Mouse (Mus musculus) forebrain, embryonic 12.5 days (tissue): Measurements from ENCODE around the gene Me1. TPM values are rescaled to one million over a fixed set of nuclear protein-coding genes. Genes with fewer than 3 reads are reported as not detected.

ENCODE experiments used
- ATAC-seq: fragments of 200-750 bp; cut with Nextera tagmentation; 2 replicates; pipeline ENCODE4 v1.8.0; 2017; ENCODE audit warnings: moderate TSS enrichment; ENCODE audit not compliant: low FRiP score
- H3K27ac ChIP-seq: fragments of 300-500 bp; sonication (generic); 2 replicates; pipeline ENCODE4 v1.5.1; 2016; ENCODE audit warnings: mild to moderate bottlenecking
- H3K27me3 ChIP-seq: fragments of 300-500 bp; sonication (generic); 2 replicates; pipeline ENCODE4 v1.6.1; 2016; ENCODE audit warnings: mild to moderate bottlenecking
- H3K36me3 ChIP-seq: fragments of 300-500 bp; sonication (generic); replicated peaks from 2 replicates; pipeline ENCODE4 v1.6.1; 2016; ENCODE audit warnings: mild to moderate bottlenecking
- H3K4me1 ChIP-seq: fragments of 300-500 bp; sonication (generic); 2 replicates; pipeline ENCODE4 v1.6.1; 2016
- H3K4me2 ChIP-seq: fragments of 300-500 bp; sonication (generic); 2 replicates; pipeline ENCODE4 v1.6.1; 2016; ENCODE audit warnings: mild to moderate bottlenecking, moderate library complexity
- H3K4me3 ChIP-seq: fragments of 300-500 bp; sonication (generic); replicated peaks from 2 replicates; pipeline ENCODE4 v1.5.1; 2016; ENCODE audit warnings: mild to moderate bottlenecking
- H3K9ac ChIP-seq: fragments of 300-500 bp; sonication (generic); 2 replicates; pipeline ENCODE4 v1.6.1; 2016; ENCODE audit warnings: mild to moderate bottlenecking
- H3K9me3 ChIP-seq: fragments of 300-500 bp; sonication (generic); 2 replicates; pipeline ENCODE4 v1.6.1; 2016
- WGBS: fragments of 180-500 bp; shearing (Covaris S2); methylation state at CpG from one replicate; pipeline ENCODE4 v1.1.7; 2016; 5-methylcytosine and 5-hydroxymethylcytosine counted together
- polyA plus RNA-seq: library from polyadenylated mRNA; unstranded; fragments of >200 nt; fragmentation: Nextera tagmentation; extraction: Ambion mirVana; gene quantifications from 2 replicates; pipeline ENCODE4 v1.2.1, GENCODE M21; 2016

Gene Me1
- polyA plus RNA-seq, 1 experiment from 2014 or later, result 11.6 TPM

DNA sequence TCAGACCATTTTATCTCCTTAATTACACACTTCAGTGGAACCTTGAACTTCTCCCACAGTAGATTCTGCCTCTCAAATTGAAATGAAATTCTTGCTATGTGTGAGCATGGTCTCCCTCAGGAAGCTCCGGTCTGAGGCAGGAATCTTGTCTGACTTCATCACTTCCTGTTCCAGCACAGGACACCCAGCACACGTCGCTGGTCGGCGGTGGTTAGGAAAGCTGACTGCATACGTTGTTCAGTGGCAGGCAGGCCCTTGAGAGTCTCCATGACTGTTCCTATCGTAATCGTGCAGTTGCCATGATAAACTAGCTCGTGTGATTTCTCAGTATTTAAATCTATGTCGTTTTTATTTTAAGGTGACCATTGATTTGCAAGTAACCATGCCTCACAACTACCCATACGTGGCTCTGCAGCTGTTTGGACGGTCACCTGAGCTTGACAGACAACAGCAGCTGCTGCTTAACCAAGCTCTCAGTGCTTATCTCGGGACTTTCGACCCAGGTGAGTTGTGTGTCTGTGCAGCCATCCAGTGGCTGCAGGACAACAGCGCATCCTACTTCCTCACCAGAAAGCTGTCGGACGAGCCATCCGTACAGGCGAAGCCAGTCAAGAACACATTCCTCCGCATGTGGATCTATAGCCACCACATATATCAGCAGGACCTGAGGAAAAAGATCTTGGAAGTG is 122.0 kb downstream of the Me1 start:
- H3K4me1 ChIP-seq, result peaks cover 22% of the 10 kb centered on the region
- no peak overlapping the region for H3K4me3 ChIP-seq
- H3K27ac ChIP-seq, result no peak overlapping the region
- H3K4me2 ChIP-seq, result no peak overlapping the region
- WGBS, result 89% methylated on average over 20 of the region's 20 CpGs
- H3K36me3 ChIP-seq, result peaks cover 3% of the 10 kb centered on the region
- no peak overlapping the region for H3K9ac ChIP-seq
- no peak for ATAC-seq
- H3K27me3 ChIP-seq, result no peaks in the 10 kb centered on the region
- no peaks in the 10 kb centered on the region for H3K9me3 ChIP-seq

DNA sequence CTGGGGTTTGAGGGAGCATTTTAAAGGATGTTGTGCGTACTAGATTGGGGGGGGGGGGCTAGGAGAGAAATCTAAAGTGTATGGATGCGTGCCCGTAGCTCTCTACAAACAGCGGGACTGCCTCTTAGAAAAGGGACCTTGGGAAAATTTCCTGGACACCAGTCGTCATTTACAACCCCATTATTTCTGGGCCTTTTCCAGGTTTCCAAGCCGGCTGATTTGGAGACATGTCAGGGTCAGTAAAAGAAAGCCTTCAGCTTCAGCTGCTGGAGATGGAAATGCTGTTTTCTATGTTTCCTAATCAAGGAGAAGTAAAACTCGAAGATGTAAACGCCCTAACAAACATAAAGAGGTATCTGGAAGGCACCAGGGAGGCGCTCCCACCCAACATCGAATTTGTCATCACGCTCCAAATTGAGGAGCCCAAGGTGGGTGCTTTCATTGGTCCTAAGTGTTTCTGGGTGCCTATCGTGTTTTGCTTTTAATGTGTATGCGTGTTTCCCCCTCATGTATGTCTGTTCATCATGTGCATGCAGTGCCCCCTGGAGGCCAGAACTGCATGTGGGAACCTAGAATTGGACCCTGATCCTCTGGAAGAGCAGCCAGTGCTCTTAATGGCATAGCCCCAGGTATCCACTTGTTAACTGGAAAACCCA is 123.0 kb downstream of the Me1 start:
- no peaks in the 10 kb centered on the region for H3K27me3 ChIP-seq
- H3K9me3 ChIP-seq, result no peaks in the 10 kb centered on the region
- peak overlapping the region; percentile 74 for H3K4me3 ChIP-seq
- H3K9ac ChIP-seq, result peak overlapping the region; percentile 66
- peaks cover 12% of the 10 kb centered on the region for H3K36me3 ChIP-seq
- H3K4me2 ChIP-seq, result peak overlapping the region; percentile 94
- WGBS, result 9% methylated on average over 13 of the region's 13 CpGs
- H3K27ac ChIP-seq, result no peak overlapping the region
- peaks cover 22% of the 10 kb centered on the region for H3K4me1 ChIP-seq
- ATAC-seq, result no peak; the same call in 1 of the 2 replicates

DNA sequence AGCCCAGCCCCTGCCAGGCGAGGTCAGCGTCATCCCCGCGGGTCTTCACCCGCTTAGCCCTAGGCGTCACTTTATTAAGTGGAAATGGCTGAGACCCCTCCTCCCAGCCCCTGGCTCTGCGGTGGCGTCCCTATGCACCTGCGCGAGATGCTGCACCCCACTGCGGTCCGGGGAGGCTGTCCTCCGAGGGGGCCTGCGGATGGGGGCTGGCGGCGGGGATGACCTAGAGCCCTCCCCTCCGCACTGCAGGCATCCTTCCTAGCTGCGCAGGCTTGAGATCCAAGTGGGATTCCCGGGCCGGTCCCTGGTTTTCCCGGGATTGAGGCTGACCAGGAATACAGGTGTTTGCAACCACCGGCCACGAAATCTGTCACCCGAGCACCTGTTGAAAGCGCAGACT is 123.6 kb downstream of the Me1 start:
- under 1% methylated on average over 25 of the region's 25 CpGs for WGBS
- no peak for ATAC-seq
- Histone ChIP-seq H3K9me3 (no peaks in the 10 kb centered on the region), H3K27ac (no peak overlapping the region), H3K36me3 (peaks cover 12% of the 10 kb centered on the region), H3K4me2 (peak overlapping the region; percentile 94), H3K4me1 (peaks cover 22% of the 10 kb centered on the region), H3K9ac (peak overlapping the region; percentile 66), H3K4me3 (peak overlapping the region; percentile 74), H3K27me3 (no peaks in the 10 kb centered on the region)

DNA sequence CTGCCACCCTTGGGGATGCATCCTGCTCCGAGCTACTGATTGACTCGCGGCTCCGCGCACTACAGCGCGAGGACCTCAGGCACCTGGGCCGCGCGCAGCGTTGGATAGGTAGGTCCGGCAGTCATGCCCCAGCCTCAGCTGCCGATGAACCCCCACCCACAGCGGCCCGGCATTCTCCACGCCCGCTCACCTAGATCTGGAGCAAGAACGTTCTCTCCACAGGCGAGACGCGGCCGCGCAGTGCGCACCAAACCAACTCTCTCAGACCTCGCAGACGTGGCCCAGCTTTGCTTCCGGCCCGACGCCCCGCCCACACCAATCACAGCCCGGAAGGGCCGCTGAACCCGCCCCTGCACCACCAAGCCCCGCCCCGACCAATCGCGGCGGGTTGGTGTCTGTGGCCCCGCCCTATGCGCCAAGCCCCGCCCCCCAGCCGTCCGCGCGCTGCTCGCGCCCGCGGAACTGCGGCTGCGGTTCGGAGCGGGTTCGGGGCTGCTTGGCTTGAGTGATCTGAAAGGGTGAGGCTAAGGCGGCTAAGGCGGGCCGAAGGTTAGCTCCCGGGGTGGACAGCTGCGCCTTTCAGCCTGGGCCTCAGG is 124.1 kb downstream of the Me1 start, which contains the start of the genes Pgm3 and Rwdd2a:
Pgm3 (minus strand) TSS at position 303 of the 596 bp plus-strand sequence.
Rwdd2a (plus strand) TSS at position 452 of the 596 bp plus-strand sequence.
- H3K9ac ChIP-seq, result peak within 1 kb of the TSS; percentile 66
- H3K4me3 ChIP-seq, result peak within 1 kb of the TSS; percentile 74
- peaks cover 20% of the 10 kb centered on the region for H3K4me1 ChIP-seq
- H3K4me2 ChIP-seq, result peak within 1 kb of the TSS; percentile 94
- no peaks in the 10 kb centered on the region for H3K27me3 ChIP-seq
- no peaks in the 10 kb centered on the region for H3K9me3 ChIP-seq
- peak within 1 kb of the TSS; percentile 54; the same call in 1 of the 2 replicates for H3K27ac ChIP-seq
- peak; percentile 99 for ATAC-seq
- peaks cover 17% of the 10 kb centered on the region for H3K36me3 ChIP-seq
- WGBS, result under 1% methylated on average over 58 of the region's 59 CpGs

- ATAC-seq, result no peak
- peaks cover 19% of the 10 kb centered on the region for H3K36me3 ChIP-seq
- no peaks in the 10 kb centered on the region for H3K27me3 ChIP-seq
- no peak overlapping the region for H3K27ac ChIP-seq
- H3K4me3 ChIP-seq, result peak overlapping the region; percentile 74
- peaks cover 18% of the 10 kb centered on the region for H3K4me1 ChIP-seq
- peak overlapping the region; percentile 66; the same call in 1 of the 2 replicates for H3K9ac ChIP-seq
- no peaks in the 10 kb centered on the region for H3K9me3 ChIP-seq
- 22% methylated on average over 8 of the region's 8 CpGs for WGBS
- peak overlapping the region; percentile 94 for H3K4me2 ChIP-seq
Observed at GRCm38 (mm10) chr9:86570946-86571345, 124.8 kb downstream of the Me1 start.

DNA sequence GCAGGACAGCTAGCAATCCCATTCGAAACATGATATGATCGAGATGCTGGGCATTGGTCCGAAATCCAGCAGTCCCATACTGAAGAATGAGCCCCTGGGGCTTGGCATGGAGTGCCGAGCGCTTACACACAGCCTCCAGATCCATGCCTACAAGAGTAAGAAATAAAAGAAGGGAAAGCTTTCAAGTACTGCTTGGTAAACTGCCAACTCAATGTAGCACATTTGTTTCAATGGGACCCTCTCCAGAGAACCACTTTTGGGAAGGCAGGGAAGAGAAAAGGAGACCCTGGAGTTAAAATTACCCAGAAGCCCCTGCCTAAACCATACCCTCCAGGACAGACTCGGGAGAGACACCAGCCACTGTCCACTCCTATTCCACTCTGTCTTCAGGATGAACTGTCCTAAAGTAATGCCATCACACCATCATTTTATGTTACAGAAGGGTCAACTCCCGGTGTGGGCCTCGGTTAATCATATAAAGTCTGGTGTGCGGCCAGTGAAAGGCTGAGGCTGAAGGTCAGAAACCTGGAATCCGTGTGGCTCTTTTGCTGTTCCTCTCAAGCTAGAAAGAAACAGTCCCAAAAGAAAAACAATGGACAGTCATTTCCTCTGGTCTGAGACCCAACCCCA is 125.4 kb downstream of the Me1 start:
- Histone ChIP-seq H3K36me3 (peaks cover 24% of the 10 kb centered on the region), H3K4me1 (peaks cover 18% of the 10 kb centered on the region), H3K4me3 (peak overlapping the region; percentile 74), H3K27ac (no peak overlapping the region), H3K4me2 (peak overlapping the region; percentile 94), H3K27me3 (no peaks in the 10 kb centered on the region), H3K9ac (peak overlapping the region; percentile 66; the same call in 1 of the 2 replicates), H3K9me3 (no peaks in the 10 kb centered on the region)
- ATAC-seq, result no peak
- 85% methylated on average over 10 of the region's 10 CpGs for WGBS

GRCm38 (mm10) chr9:86569314-86569910 is 126.3 kb downstream of the Me1 start:
- no peak for ATAC-seq
- no peak overlapping the region for H3K9ac ChIP-seq
- no peaks in the 10 kb centered on the region for H3K27me3 ChIP-seq
- no peak overlapping the region for H3K4me2 ChIP-seq
- peaks cover 34% of the 10 kb centered on the region for H3K36me3 ChIP-seq
- whole genome bisulfite sequencing, result 89% methylated on average over 3 of the region's 3 CpGs
- H3K27ac ChIP-seq, result no peak overlapping the region
- no peak overlapping the region for H3K4me3 ChIP-seq
- H3K4me1 ChIP-seq, result peaks cover 18% of the 10 kb centered on the region
- no peaks in the 10 kb centered on the region for H3K9me3 ChIP-seq

DNA sequence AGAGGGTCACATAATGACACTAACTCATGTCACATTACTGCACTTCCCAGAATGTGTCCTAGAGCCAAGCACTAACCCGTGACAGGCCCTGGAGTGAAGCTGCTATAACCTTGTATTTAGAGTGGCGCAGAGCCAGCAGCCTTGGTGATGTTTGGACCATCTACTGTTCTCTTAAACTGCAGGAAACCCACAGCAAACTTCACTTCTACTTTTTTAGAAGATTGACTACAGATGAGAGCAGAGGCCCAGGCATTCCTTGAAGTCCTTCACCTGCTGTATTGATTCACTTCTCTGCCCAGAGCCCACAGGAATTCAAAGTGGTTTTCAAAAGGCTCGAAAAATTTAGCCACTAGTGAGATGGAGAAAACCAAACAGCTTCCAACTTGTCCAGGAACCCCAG is 135.2 kb downstream of the Me1 start:
- H3K4me3 ChIP-seq, result no peak overlapping the region
- WGBS, result 88% methylated on average over 3 of the region's 3 CpGs

GRCm38 (mm10) chr9:86554641-86555040 is 141.1 kb downstream of the Me1 start:
- H3K9ac ChIP-seq, result no peak overlapping the region
- 93% methylated on average over 4 of the region's 4 CpGs for WGBS
- no peak overlapping the region for H3K27ac ChIP-seq
- H3K9me3 ChIP-seq, result no peaks in the 10 kb centered on the region
- ATAC-seq, result no peak
- no peak overlapping the region for H3K4me2 ChIP-seq
- H3K27me3 ChIP-seq, result no peaks in the 10 kb centered on the region
- H3K36me3 ChIP-seq, result peaks cover 71% of the 10 kb centered on the region
- no peak overlapping the region for H3K4me3 ChIP-seq
- H3K4me1 ChIP-seq, result no peaks in the 10 kb centered on the region

More for the DNA sequence above, 135.2 kb downstream of the Me1 start:
- no peak for ATAC-seq
- Histone ChIP-seq H3K9me3 (no peaks in the 10 kb centered on the region), H3K36me3 (peaks cover 82% of the 10 kb centered on the region), H3K27me3 (no peaks in the 10 kb centered on the region), H3K4me2 (no peak overlapping the region), H3K27ac (no peak overlapping the region), H3K9ac (no peak overlapping the region), H3K4me1 (no peaks in the 10 kb centered on the region)

DNA sequence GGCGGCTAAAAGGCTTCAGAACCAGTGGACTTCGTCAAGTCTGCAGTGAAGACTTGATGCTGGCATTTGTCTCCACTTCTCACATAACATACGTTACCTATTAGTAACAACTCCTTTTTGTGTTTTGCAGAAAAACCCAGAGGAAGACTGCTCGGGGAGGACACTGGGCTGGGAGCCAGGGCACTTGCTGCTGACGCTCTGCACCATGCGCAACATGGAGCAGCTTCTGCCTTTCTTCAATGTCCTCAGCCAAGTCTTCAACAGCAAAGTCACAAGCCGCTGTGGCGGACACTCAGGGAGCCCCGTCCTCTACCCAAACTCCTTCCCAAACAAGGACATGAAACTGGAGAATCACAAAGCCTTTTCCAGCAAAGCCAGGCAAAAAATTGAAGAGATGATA is 141.9 kb downstream of the Me1 start:
- Histone ChIP-seq H3K27ac (no peak overlapping the region), H3K4me2 (no peak overlapping the region), H3K4me3 (no peak overlapping the region), H3K9ac (no peak overlapping the region), H3K9me3 (no peaks in the 10 kb centered on the region), H3K36me3 (peaks cover 69% of the 10 kb centered on the region), H3K4me1 (no peaks in the 10 kb centered on the region), H3K27me3 (no peaks in the 10 kb centered on the region)
- no peak for ATAC-seq
- 88% methylated on average over 9 of the region's 9 CpGs for WGBS

DNA sequence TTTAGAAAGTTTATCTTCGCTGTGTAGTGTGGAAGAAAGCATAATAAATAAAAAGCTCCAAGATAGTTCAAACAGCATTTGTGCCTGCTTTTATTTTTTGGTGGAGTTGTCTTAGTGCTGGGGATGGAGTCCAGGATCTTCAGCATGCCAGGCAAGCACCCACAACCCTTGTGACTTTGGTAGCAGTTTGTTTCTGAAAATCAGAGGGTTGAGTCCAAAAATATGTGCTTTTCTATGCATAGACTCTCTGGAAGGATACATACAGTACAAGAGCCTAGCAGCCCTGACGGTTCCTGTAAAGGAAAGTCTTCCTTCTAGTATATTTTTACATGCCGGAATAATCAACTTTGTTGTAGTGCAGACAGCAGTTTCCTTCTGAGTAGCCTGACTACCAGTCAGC is 145.0 kb downstream of the Me1 start:
- ATAC-seq, result no peak
- Histone ChIP-seq H3K4me3 (no peak overlapping the region), H3K9me3 (no peaks in the 10 kb centered on the region), H3K9ac (no peak overlapping the region), H3K27me3 (no peaks in the 10 kb centered on the region), H3K4me1 (no peaks in the 10 kb centered on the region), H3K27ac (no peak overlapping the region), H3K36me3 (peaks cover 48% of the 10 kb centered on the region), H3K4me2 (no peak overlapping the region)
- WGBS, result 93% methylated on average over 3 of the region's 3 CpGs
